Mouse (Mus musculus) megakaryocyte, embryonic 14.5 days (primary cell): ENCODE measurements at regions not wholly inside any gene's neighbourhood (a gene's known extent, or its start where the extent isn't known, plus 50 kb on each side); places are given as distances from the start of the nearest gene placed in this dataset.

Experiments
- H3K27me3 ChIP-seq: replicated peaks from 2 replicates; pipeline ENCODE3; 2012; ENCODE audit warnings: inconsistent platforms
- H3K36me3 ChIP-seq: replicated peaks from 2 replicates; pipeline ENCODE3; 2012; ENCODE audit warnings: low read length, inconsistent platforms, mixed read lengths
- H3K4me1 ChIP-seq: 2 replicates; pipeline ENCODE4 v1.6.1; 2012; ENCODE audit warnings: inconsistent platforms
- H3K4me3 ChIP-seq: replicated peaks from 2 replicates; pipeline ENCODE3; 2012; ENCODE audit warnings: moderate library complexity, mild to moderate bottlenecking, inconsistent platforms
- H3K9me3 ChIP-seq: 2 replicates; pipeline ENCODE4 v1.6.1; 2012; ENCODE audit warnings: inconsistent platforms
- FLI1 ChIP-seq: IDR thresholded peaks from 2 replicates; pipeline ENCODE4 v1.6.1; 2012; ENCODE audit warnings: low read length, inconsistent platforms, mixed read lengths
- GATA1 ChIP-seq: IDR thresholded peaks from 3 replicates; pipeline ENCODE4 v1.6.1; 2012; ENCODE audit warnings: mixed read lengths, low read length, inconsistent platforms, borderline replicate concordance

- no peak for TF ChIP-seq FLI1
- TF ChIP-seq GATA1: no peak
- no peaks in the 10 kb centered on the region for H3K9me3 ChIP-seq
- H3K27me3 ChIP-seq: no peaks in the 10 kb centered on the region
Measured at GRCm38 (mm10) chr12:27657536-27657935, 315.2 kb upstream of the Sox11 start.

GRCm38 (mm10) chr12:27653541-27653940 lies 311.2 kb upstream of the Sox11 start:
- H3K4me1 ChIP-seq: 0 out of 2 replicates have a peak, but pooled peaks cover 4% of the 10 kb centered on the region
- H3K9me3 ChIP-seq: no peaks in the 10 kb centered on the region
- H3K36me3 ChIP-seq: no peaks in the 10 kb centered on the region
- TF ChIP-seq FLI1: no peak
- no peak overlapping the region for H3K4me3 ChIP-seq
- H3K27me3 ChIP-seq: no peaks in the 10 kb centered on the region

More at GRCm38 (mm10) chr12:27657536-27657935, 315.2 kb upstream of the Sox11 start:
- Histone ChIP-seq H3K4me1 (0 out of 2 replicates have a peak, but pooled peaks cover 4% of the 10 kb centered on the region), H3K4me3 (no peak overlapping the region), H3K36me3 (no peaks in the 10 kb centered on the region)

- TF ChIP-seq FLI1: no peak
- Histone ChIP-seq H3K9me3 (no peaks in the 10 kb centered on the region), H3K4me1 (no peaks in the 10 kb centered on the region; the same call in 1 of the 2 replicates), H3K36me3 (no peaks in the 10 kb centered on the region), H3K4me3 (no peak overlapping the region), H3K27me3 (no peaks in the 10 kb centered on the region)
Measured at GRCm38 (mm10) chr12:27648602-27649001, 306.2 kb upstream of the Sox11 start.

GRCm38 (mm10) chr12:27646497-27647307 lies 304.3 kb upstream of the Sox11 start:
- H3K9me3 ChIP-seq: no peaks in the 10 kb centered on the region
- H3K36me3 ChIP-seq: no peaks in the 10 kb centered on the region
- no peak for TF ChIP-seq FLI1
- TF ChIP-seq GATA1: no peak
- no peak overlapping the region for H3K4me3 ChIP-seq
- H3K27me3 ChIP-seq: no peaks in the 10 kb centered on the region
- H3K4me1 ChIP-seq: no peaks in the 10 kb centered on the region; the same call in 1 of the 2 replicates

- TF ChIP-seq FLI1 (no peak), GATA1 (no peak)
- Histone ChIP-seq H3K4me3 (no peak overlapping the region), H3K9me3 (no peaks in the 10 kb centered on the region), H3K4me1 (peaks cover 4% of the 10 kb centered on the region), H3K36me3 (no peaks in the 10 kb centered on the region), H3K27me3 (no peaks in the 10 kb centered on the region)
Measured at GRCm38 (mm10) chr12:27619616-27620015, 277.2 kb upstream of the Sox11 start.

- no peak for TF ChIP-seq FLI1
- H3K36me3 ChIP-seq: no peaks in the 10 kb centered on the region
- no peaks in the 10 kb centered on the region for H3K27me3 ChIP-seq
- H3K4me1 ChIP-seq: no peaks in the 10 kb centered on the region
- H3K9me3 ChIP-seq: no peaks in the 10 kb centered on the region
- no peak overlapping the region for H3K4me3 ChIP-seq
Measured at GRCm38 (mm10) chr12:27604061-27604679, 261.8 kb upstream of the Sox11 start.

GRCm38 (mm10) chr12:27599149-27599548 lies 256.8 kb upstream of the Sox11 start:
- Histone ChIP-seq H3K9me3 (no peaks in the 10 kb centered on the region), H3K4me1 (no peaks in the 10 kb centered on the region), H3K27me3 (no peaks in the 10 kb centered on the region), H3K4me3 (no peak overlapping the region), H3K36me3 (no peaks in the 10 kb centered on the region)
- TF ChIP-seq GATA1 (no peak), FLI1 (no peak)

- H3K36me3 ChIP-seq: no peaks in the 10 kb centered on the region
- H3K4me1 ChIP-seq: no peaks in the 10 kb centered on the region
- H3K27me3 ChIP-seq: no peaks in the 10 kb centered on the region
- H3K4me3 ChIP-seq: no peak overlapping the region
- H3K9me3 ChIP-seq: no peaks in the 10 kb centered on the region
- TF ChIP-seq FLI1: no peak
- TF ChIP-seq GATA1: no peak
Measured at GRCm38 (mm10) chr12:27597878-27598277, 255.5 kb upstream of the Sox11 start.

- H3K4me1 ChIP-seq: no peaks in the 10 kb centered on the region
- no peaks in the 10 kb centered on the region for H3K9me3 ChIP-seq
- TF ChIP-seq FLI1: no peak
- TF ChIP-seq GATA1: no peak
- no peaks in the 10 kb centered on the region for H3K27me3 ChIP-seq
- no peak overlapping the region for H3K4me3 ChIP-seq
- H3K36me3 ChIP-seq: no peaks in the 10 kb centered on the region
Measured at GRCm38 (mm10) chr12:27597322-27597721, 254.9 kb upstream of the Sox11 start.

- Histone ChIP-seq H3K9me3 (no peaks in the 10 kb centered on the region), H3K27me3 (no peaks in the 10 kb centered on the region), H3K4me3 (no peak overlapping the region), H3K4me1 (no peaks in the 10 kb centered on the region), H3K36me3 (no peaks in the 10 kb centered on the region)
- no peak for TF ChIP-seq GATA1
- TF ChIP-seq FLI1: no peak
Measured at GRCm38 (mm10) chr12:27595576-27595975, 253.2 kb upstream of the Sox11 start.
